Mouse (Mus musculus) adipocyte (in vitro differentiated cells): ENCODE data around the gene Gm13102.
"Not testable (repeated sequence)": the region's sequence is repeated elsewhere in the genome, so short reads cannot be mapped to it uniquely, and the experiment has no call there.

Experiments
- DNase-seq: peaks from one replicate; pipeline ENCODE4 v3.0.0-alpha.2; 2016; ENCODE audit warnings: low spot score

Gm13102 gene

DNA sequence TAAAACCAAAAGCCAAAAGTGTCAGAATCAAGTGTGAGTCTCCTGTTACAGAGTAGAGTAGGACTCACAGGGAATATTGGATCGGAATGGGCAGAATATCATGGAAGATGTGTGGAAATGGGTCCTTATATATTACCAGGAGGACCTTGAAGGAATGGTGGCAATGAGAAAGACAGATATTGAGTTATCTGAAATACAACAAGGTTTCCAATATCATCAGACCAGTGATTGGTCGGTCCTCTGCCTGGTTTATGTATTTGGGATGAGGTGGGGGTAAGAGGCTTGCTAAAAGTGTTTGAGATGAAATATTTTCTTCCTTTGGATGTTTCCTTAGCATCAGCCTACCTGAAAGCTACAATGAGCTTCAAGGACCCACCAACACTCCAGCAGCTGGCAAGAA lies at the start of gene Gm13102:
Gm13102 (plus strand) TSS at position 301 of the 400 bp plus-strand sequence.
- not testable (repeated sequence) for DNase-seq

- not testable (repeated sequence) for DNase-seq
These were observed 47.4 kb upstream of the Gm13102 start, which contains the start of gene Pramel4 for GRCm38 (mm10) chr4:144058826-144059225. TSS of gene Pramel4 (plus strand) at chr4:144059126.
